Mouse (Mus musculus): ENCODE data around the gene Gnb1l. TPM values are rescaled to one million over a fixed set of nuclear protein-coding genes. Genes with fewer than 3 reads are reported as not detected.

Gnb1l gene
- polyA plus RNA-seq, 1 experiment: 10.6 TPM

DNA sequence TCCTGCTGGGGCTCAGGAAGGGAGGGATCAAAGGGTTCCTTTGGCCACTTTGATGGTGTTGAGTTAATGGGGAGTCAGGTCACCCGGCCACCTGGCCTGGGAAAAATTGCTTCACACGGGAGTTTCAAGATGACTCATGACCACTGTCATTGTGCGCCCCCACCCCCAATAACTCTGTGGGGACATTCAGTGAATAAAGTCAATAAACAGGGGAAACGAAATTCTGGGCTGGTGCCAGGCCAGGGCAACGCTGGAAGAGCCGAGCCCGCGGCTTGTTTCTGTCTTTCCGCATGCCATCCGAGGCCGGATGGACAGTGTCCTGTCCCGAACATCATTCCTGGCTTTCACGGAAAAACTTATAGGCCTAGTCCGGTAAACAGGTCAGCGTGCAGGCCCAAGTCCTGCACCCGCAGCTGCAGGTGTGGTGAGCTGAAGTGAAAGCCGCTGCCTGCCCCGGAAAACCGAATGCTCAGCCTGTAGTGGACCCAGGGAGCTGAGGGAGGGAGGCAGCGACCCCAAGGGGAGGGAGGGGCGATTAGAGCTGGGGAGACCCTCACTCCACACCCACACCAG, 82.6 kb downstream of the Gnb1l start:
- H3K4me3 ChIP-seq (ENCODE audit: low read depth, low read length): peak overlapping the region; percentile 58
- peaks cover 15% of the 10 kb centered on the region for H3K4me1 ChIP-seq (ENCODE audit: control insufficient read depth, insufficient read depth, insufficient read length, low read length)
- WGBS: 9% methylated on average over 21 of the region's 21 CpGs
- TF ChIP-seq POLR2A (IDR thresholded peaks at IDR 0.05; ENCODE audit: low read depth, low read length) (no peak), CTCF (IDR thresholded peaks at IDR 0.05; ENCODE audit: extremely low read depth, insufficient read length, insufficient replicate concordance, low read depth, low read length) (no peak)
- no peaks in the 10 kb centered on the region for H3K36me3 ChIP-seq (ENCODE audit: control insufficient read depth, insufficient read depth, low read length)
- H3K27ac ChIP-seq (ENCODE audit: insufficient read depth, low read depth, low read length): no peak overlapping the region
- H3K27me3 ChIP-seq (ENCODE audit: control insufficient read depth, insufficient read depth, low read length): peaks cover 65% of the 10 kb centered on the region

DNA sequence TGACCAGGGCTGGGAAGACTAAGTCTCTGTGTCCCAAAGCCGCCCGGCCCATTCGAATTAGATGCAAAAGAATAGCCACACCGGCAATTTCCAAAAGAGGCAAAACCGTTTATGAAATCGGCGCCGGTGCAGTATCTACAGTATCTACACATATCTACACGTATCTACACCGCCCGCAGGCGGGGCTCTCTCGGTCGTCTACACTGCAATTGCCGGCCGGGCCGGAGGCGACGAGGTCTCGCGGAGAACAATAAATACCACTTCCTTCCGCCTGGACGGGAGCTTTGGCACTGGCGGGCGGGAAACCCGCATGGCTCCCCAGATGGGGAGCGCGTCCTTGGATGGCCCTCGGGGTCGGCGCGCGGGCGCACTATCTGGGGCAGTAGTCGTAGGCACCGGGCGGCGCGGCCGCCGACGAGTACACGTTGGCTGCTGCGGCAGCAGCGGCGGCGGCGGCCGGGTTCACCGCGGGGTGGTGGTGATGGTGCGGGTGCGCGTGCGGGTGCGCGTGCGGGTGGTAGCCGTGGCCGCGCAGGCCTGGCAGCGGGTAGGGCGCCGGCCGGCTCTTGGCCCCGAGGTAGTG, 83.2 kb downstream of the Gnb1l start:
- Histone ChIP-seq H3K4me1 (ENCODE audit: control insufficient read depth, insufficient read depth, insufficient read length, low read length) (peaks cover 20% of the 10 kb centered on the region), H3K4me3 (ENCODE audit: low read depth, low read length) (peak overlapping the region; percentile 58), H3K27me3 (ENCODE audit: control insufficient read depth, insufficient read depth, low read length) (peaks cover 70% of the 10 kb centered on the region), H3K36me3 (ENCODE audit: control insufficient read depth, insufficient read depth, low read length) (no peaks in the 10 kb centered on the region), H3K27ac (ENCODE audit: insufficient read depth, low read depth, low read length) (no peak overlapping the region)
- WGBS: 2% methylated on average over 53 of the region's 66 CpGs
- TF ChIP-seq POLR2A (IDR thresholded peaks at IDR 0.05; ENCODE audit: low read depth, low read length): no peak
- no peak for TF ChIP-seq CTCF (IDR thresholded peaks at IDR 0.05; ENCODE audit: extremely low read depth, insufficient read length, insufficient replicate concordance, low read depth, low read length)

DNA sequence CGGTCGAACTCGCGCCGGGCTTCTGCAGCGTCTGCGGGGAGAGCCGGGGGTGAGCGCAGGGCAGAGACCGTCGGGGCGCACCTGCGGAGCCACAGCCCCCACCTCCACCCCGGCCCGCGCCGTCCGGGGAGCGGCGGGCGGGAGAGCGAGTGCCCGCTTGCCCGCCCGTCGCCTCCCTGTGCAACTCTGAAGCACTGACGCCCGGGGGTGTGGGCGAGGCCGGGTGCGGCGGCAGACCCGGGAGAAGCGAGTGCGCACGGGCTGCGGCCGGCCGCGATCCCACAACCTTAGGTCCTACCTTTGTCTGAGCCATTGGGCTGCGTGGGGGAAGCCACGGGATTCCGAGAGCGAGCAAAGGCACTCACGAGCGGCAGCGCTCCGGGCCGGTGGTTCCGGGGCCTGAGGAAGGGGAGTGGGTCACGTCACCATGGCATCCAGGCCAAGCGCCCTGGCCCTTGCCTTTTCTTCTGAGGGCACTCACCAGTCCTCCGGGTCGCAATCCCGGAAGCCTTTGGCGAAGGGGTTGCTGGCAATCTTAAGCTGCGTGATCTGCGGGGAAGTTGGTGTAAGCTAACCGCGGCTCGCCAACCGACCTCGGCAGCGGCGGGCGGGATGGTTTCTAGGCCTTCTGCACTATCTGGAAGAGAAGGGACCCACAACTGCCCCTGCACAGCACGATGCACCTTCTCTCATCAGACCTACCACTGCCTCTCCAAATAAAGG, 84.1 kb downstream of the Gnb1l start:
- Histone ChIP-seq H3K4me1 (ENCODE audit: control insufficient read depth, insufficient read depth, insufficient read length, low read length) (peaks cover 21% of the 10 kb centered on the region), H3K4me3 (ENCODE audit: low read depth, low read length) (peak overlapping the region; percentile 58), H3K36me3 (ENCODE audit: control insufficient read depth, insufficient read depth, low read length) (no peaks in the 10 kb centered on the region), H3K27me3 (ENCODE audit: control insufficient read depth, insufficient read depth, low read length) (peaks cover 77% of the 10 kb centered on the region), H3K27ac (ENCODE audit: insufficient read depth, low read depth, low read length) (no peak overlapping the region)
- TF ChIP-seq CTCF (IDR thresholded peaks at IDR 0.05; ENCODE audit: extremely low read depth, insufficient read length, insufficient replicate concordance, low read depth, low read length) (no peak), POLR2A (IDR thresholded peaks at IDR 0.05; ENCODE audit: low read depth, low read length) (no peak)
- WGBS: 4% methylated on average over 65 of the region's 67 CpGs

DNA sequence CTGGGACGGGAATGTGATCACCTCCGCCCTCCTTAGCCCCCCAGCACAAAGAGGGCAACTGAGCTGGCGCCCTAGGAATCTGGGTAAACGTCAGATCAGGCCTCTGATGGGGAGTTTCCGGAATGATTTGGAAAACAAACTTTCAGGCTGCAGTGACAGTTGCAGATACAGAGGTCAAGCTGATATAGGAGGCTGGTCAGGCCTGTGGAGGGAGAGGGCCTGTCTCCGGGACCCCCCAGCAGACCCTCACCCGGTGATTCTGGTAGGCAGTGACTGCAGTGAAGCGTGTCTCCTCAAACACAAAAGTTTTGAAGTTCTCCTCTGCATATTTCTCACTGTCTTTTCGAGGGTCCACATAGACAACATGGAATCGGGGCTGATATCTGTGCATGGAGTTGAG, 84.7 kb downstream of the Gnb1l start:
- no peaks in the 10 kb centered on the region for H3K36me3 ChIP-seq (ENCODE audit: control insufficient read depth, insufficient read depth, low read length)
- peaks cover 21% of the 10 kb centered on the region for H3K4me1 ChIP-seq (ENCODE audit: control insufficient read depth, insufficient read depth, insufficient read length, low read length)
- no peak overlapping the region for H3K27ac ChIP-seq (ENCODE audit: insufficient read depth, low read depth, low read length)
- TF ChIP-seq CTCF (IDR thresholded peaks at IDR 0.05; ENCODE audit: extremely low read depth, insufficient read length, insufficient replicate concordance, low read depth, low read length) (no peak), POLR2A (IDR thresholded peaks at IDR 0.05; ENCODE audit: low read depth, low read length) (no peak)
- H3K4me3 ChIP-seq (ENCODE audit: low read depth, low read length): no peak overlapping the region
- WGBS: 59% methylated on average over 10 of the region's 10 CpGs
- peaks cover 83% of the 10 kb centered on the region for H3K27me3 ChIP-seq (ENCODE audit: control insufficient read depth, insufficient read depth, low read length)

DNA sequence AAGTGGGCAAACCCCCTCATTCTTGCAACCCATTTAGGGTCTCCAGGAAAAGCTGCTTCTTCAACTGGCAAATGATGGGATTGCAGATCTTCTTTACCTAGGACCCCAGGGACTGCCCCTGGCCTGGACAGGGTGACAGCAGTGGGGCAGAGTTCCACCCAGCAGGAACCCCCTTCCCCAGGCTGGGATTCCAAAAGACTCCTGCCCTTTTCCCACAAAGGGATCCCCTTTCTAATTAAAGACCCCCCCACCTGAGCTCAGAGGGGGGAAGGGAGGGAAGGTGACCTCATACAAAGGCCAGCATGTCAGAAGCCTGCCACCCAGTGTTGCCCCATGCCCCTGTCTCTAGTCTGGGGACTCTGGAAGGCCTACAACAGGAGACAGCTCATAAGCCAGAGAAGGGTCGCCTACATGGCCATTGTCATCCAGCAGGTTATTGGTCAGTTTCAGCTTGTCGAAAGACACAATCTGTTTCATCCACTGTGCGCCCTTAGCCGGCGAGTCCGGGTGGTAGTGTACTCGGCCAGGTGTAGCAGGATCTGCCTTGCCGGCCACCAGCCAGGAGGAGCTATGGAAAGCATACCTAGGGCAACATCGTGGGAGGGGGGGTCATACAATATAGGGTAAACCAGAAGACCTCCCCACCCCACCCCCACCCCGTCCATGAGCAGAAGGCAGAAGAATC, 85.3 kb downstream of the Gnb1l start:
- peaks cover 87% of the 10 kb centered on the region for H3K27me3 ChIP-seq (ENCODE audit: control insufficient read depth, insufficient read depth, low read length)

DNA sequence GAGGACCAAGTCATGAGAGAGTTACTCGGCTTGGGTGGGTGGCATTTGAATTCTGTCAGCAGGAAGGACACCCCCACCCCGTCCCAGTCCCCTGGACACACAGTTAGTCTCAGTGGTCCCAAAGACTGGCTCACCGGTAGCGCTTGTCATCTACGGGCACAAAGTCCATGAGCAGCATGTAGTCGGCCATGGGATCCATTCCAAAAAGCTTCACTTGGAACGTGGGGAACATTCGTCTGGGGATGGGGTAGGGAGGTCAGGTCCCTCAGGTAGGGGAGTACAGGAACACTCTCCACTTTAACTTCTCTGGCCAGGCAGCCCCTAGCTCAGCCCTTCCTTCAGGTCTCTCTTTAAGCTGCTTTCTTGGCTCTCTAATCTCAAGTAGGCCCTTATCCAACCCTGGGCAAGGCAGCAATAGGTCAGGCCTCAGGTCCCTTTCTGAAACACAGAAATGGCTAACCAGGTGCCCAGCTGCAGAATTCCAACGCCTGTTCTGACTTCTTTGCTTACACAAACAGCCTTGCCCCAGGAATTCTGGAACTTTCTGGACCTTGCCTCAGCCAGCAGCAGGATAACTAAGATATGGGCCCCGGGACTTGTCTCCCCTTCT, 86.5 kb downstream of the Gnb1l start:
- 80% methylated on average over 10 of the region's 10 CpGs for WGBS
- no peak overlapping the region for H3K4me3 ChIP-seq (ENCODE audit: low read depth, low read length)
- no peaks in the 10 kb centered on the region for H3K36me3 ChIP-seq (ENCODE audit: control insufficient read depth, insufficient read depth, low read length)
- no peak for TF ChIP-seq CTCF (IDR thresholded peaks at IDR 0.05; ENCODE audit: extremely low read depth, insufficient read length, insufficient replicate concordance, low read depth, low read length)
- TF ChIP-seq POLR2A (IDR thresholded peaks at IDR 0.05; ENCODE audit: low read depth, low read length): no peak
- peaks cover 21% of the 10 kb centered on the region for H3K4me1 ChIP-seq (ENCODE audit: control insufficient read depth, insufficient read depth, insufficient read length, low read length)
- H3K27me3 ChIP-seq (ENCODE audit: control insufficient read depth, insufficient read depth, low read length): peaks cover 87% of the 10 kb centered on the region
- no peak overlapping the region for H3K27ac ChIP-seq (ENCODE audit: insufficient read depth, low read depth, low read length)

More for the DNA sequence above, 85.3 kb downstream of the Gnb1l start:
- Histone ChIP-seq H3K27ac (ENCODE audit: insufficient read depth, low read depth, low read length) (no peak overlapping the region), H3K4me1 (ENCODE audit: control insufficient read depth, insufficient read depth, insufficient read length, low read length) (peaks cover 21% of the 10 kb centered on the region), H3K4me3 (ENCODE audit: low read depth, low read length) (no peak overlapping the region), H3K36me3 (ENCODE audit: control insufficient read depth, insufficient read depth, low read length) (no peaks in the 10 kb centered on the region)
- TF ChIP-seq CTCF (IDR thresholded peaks at IDR 0.05; ENCODE audit: extremely low read depth, insufficient read length, insufficient replicate concordance, low read depth, low read length) (no peak), POLR2A (IDR thresholded peaks at IDR 0.05; ENCODE audit: low read depth, low read length) (no peak)
- 74% methylated on average over 10 of the region's 10 CpGs for WGBS
